Mouse (Mus musculus): ENCODE results near the gene Zbtb14. TPM values are rescaled to one million over a fixed set of nuclear protein-coding genes. Genes with fewer than 3 reads are reported as not detected.

Zbtb14 gene
- 25.9 and 28.9 TPM in 2 replicates for polyA plus RNA-seq (2016; fragmentation: Nextera tagmentation; extraction: Ambion mirVana)

DNA sequence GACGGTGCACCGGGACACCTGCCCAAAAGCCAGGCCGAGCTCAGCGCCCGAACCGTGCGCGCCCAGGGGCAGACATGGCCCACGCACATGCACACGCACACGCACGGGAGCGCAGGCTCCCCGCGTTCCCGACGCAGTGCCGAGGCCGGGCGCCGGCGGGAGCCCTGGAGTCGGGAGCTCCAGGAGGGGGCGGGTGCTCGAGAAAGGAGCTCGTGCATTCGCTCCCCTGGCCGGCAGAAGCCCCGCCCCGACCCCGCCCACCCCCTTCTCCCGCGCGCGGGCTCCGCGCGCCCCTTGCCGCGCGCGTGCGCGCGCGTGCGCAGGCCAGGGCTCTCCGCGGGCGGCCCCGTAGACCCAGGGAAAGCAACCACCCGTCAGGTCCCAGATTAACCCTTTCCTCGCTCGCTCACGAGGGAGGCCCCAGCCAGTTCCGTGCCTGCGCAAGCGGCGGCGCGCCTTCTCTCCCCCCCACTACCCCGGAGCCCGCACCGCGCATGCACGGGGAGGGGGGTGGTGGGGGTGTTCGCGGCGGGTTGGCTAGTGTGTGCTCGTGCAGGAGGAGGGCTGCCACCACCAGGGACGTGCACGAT lies at the start of gene Zbtb14:
Gene Zbtb14, plus strand, starts transcription at position 540 of the 590 bp plus-strand sequence.
- peaks cover 19% of the 10 kb centered on the region for H3K36me3 ChIP-seq
- no peaks in the 10 kb centered on the region for H3K9me3 ChIP-seq
- no peaks in the 10 kb centered on the region for H3K27me3 ChIP-seq (ENCODE audit: insufficient read depth, poor library complexity, severe bottlenecking)
- peak; percentile 94 for DNase-seq (ENCODE audit: low spot score)
- H3K4me3 ChIP-seq, result peak within 1 kb of the TSS; percentile 87
- H3K27ac ChIP-seq, result peak within 1 kb of the TSS; percentile 99
- under 1% methylated on average over 68 of the region's 72 CpGs for WGBS
- H3K4me1 ChIP-seq (replicated peaks), result peaks cover 22% of the 10 kb centered on the region

DNA sequence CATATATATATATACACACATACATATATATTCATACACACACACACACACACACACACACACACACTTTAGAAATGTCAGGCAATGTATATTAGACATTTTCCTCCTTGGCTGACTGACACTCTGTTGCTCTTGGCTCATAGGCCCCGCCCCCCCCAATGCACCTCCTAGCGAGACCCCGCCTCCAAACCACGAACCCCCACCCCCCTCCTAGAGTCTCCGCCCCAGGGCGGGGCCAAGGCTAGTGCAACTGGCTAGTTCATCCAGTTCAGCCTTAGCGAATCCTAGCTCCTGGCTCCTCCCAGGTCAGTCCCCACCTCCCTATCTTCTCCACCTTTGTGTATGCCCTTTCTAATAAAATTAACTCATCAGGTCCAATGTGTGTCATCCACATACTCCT lies 36.8 kb upstream of the Zbtb14 start:
- Histone ChIP-seq H3K4me3 (no peak overlapping the region), H3K4me1 (replicated peaks) (no peaks in the 10 kb centered on the region), H3K9me3 (no peaks in the 10 kb centered on the region), H3K36me3 (no peaks in the 10 kb centered on the region), H3K27me3 (ENCODE audit: insufficient read depth, poor library complexity, severe bottlenecking) (no peaks in the 10 kb centered on the region), H3K27ac (no peak overlapping the region)
- no peak for DNase-seq (ENCODE audit: low spot score)
- WGBS, result 92% methylated on average over 7 of the region's 7 CpGs

DNA sequence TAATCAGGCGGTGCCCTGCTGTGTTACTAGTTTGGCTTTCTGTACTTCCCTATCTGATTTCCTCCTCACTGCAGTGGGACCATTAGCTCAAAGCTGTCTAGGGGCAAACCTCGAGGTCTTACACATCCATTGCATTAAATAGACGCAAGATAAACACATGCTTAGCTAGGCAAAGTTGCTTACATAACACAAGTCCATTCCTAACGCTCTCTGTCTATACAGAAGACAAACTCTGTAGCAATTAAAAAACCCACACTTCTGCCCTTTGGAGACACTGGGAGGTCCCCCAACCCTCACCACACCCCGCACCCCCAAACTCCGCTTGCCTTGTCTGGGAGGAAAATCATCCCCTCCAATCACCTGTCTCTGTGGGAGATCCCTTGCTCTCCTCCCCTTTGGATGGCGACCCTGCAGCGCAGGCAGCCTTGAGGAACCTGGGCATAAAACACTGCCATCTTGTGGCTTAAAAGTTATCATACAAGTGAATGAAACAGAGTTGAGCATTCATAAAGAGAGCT lies 33.8 kb upstream of the Zbtb14 start:
- no peak overlapping the region for H3K27ac ChIP-seq
- 26% methylated on average over 8 of the region's 8 CpGs for WGBS
- no peaks in the 10 kb centered on the region for H3K4me1 ChIP-seq (replicated peaks)
- no peak overlapping the region for H3K4me3 ChIP-seq
- DNase-seq (ENCODE audit: low spot score), result peak; percentile 34
- no peaks in the 10 kb centered on the region for H3K36me3 ChIP-seq
- H3K9me3 ChIP-seq, result no peaks in the 10 kb centered on the region
- no peaks in the 10 kb centered on the region for H3K27me3 ChIP-seq (ENCODE audit: insufficient read depth, poor library complexity, severe bottlenecking)

DNA sequence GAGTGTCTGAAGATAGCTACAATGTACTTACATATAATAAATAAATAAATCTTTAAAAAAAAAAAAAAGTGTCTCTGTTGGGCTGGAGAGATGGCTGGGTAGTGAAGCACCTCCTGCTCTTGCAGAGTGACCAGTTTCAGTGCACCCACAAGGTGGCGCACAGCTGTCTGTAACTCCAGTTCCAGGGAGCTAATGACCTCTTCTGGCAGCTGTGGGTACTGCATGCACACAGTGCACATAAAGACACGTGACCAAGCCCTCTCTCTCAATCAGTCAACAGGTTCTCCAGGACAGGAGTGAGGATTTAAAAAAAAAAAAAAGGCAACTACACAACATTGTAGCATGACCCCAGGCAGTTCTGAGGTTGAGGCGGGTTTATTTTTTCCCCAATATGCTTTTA lies 17.8 kb upstream of the Zbtb14 start:
- Histone ChIP-seq H3K36me3 (no peaks in the 10 kb centered on the region), H3K27ac (no peak overlapping the region), H3K27me3 (ENCODE audit: insufficient read depth, poor library complexity, severe bottlenecking) (no peaks in the 10 kb centered on the region), H3K9me3 (0 out of 2 replicates have a peak, but pooled peaks cover 4% of the 10 kb centered on the region), H3K4me1 (replicated peaks) (no peaks in the 10 kb centered on the region), H3K4me3 (no peak overlapping the region)
- WGBS, result 83% methylated on average over 3 of the region's 3 CpGs
- DNase-seq (ENCODE audit: low spot score), result peak; percentile 20

DNA sequence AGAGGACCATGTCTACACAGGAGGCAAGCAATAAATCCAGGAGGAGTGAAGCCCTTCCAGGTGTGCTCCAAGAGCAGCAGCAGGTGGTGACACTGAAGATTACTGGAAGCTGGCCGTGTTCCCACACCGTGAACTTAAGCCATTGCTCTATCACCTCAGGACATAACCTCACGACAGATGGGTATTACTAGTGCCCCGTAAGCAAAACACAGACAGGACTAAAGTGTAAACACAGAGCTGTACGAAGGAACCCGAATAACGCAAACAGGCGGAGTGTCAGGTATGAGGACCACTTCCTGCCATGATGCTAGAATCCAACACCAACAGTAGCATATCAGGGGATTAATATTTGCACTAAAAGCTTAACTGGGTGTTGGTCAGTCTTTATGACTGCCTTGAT lies 2.0 kb upstream of the Zbtb14 start:
- no peak overlapping the region for H3K27ac ChIP-seq
- peaks cover 19% of the 10 kb centered on the region for H3K4me1 ChIP-seq (replicated peaks)
- no peak for DNase-seq (ENCODE audit: low spot score)
- 0 out of 2 replicates have a peak, but pooled peaks cover 1% of the 10 kb centered on the region for H3K36me3 ChIP-seq
- no peak overlapping the region for H3K4me3 ChIP-seq
- H3K9me3 ChIP-seq, result no peaks in the 10 kb centered on the region
- 89% methylated on average over 8 of the region's 8 CpGs for WGBS
- H3K27me3 ChIP-seq (ENCODE audit: insufficient read depth, poor library complexity, severe bottlenecking), result no peaks in the 10 kb centered on the region

DNA sequence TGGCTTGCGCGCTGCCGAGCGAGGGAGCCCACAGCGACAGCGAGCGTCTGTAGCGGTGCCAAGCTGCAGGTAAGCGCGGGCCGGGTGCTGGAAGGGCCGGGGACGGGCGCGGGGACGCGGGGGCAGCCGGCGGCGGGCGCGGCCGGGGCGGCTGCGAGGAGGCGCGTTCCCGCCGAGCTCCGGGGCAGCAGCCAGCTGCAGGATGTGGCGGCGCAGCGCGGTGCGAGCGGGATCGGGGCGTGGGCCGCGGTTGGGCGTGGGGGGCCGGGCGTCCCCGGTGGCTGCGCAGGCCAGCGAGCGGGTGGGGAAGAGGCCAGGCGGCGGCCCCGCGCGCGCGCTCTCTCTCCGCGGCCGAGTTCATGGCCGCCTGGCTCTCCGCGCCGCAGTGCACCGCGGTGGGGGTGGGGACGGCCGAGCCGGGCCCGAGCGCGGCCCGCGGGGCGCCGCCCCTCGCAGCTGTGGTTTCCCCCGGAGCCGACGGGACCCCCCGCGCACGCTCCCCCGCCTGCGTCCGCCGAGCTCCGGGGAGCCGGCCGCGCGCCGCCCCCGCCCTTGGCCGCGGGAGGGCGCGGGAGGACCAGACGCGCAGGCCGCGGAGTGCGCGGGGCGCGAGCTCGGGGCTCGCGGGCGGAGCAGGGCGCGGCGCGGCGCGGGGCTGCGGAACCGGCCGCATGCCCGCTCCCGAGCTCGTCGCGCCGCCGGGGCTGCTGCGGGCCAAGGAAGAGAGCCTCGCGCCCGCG lies 521 bp downstream of the Zbtb14 start:
- under 1% methylated on average over 126 of the region's 128 CpGs for WGBS
- no peaks in the 10 kb centered on the region for H3K9me3 ChIP-seq
- H3K27ac ChIP-seq, result peak overlapping the region; percentile 99
- peak overlapping the region; percentile 87 for H3K4me3 ChIP-seq
- peaks cover 26% of the 10 kb centered on the region for H3K36me3 ChIP-seq
- H3K4me1 ChIP-seq (replicated peaks), result peaks cover 22% of the 10 kb centered on the region
- no peaks in the 10 kb centered on the region for H3K27me3 ChIP-seq (ENCODE audit: insufficient read depth, poor library complexity, severe bottlenecking)
- DNase-seq (ENCODE audit: low spot score), result peak; percentile 73

DNA sequence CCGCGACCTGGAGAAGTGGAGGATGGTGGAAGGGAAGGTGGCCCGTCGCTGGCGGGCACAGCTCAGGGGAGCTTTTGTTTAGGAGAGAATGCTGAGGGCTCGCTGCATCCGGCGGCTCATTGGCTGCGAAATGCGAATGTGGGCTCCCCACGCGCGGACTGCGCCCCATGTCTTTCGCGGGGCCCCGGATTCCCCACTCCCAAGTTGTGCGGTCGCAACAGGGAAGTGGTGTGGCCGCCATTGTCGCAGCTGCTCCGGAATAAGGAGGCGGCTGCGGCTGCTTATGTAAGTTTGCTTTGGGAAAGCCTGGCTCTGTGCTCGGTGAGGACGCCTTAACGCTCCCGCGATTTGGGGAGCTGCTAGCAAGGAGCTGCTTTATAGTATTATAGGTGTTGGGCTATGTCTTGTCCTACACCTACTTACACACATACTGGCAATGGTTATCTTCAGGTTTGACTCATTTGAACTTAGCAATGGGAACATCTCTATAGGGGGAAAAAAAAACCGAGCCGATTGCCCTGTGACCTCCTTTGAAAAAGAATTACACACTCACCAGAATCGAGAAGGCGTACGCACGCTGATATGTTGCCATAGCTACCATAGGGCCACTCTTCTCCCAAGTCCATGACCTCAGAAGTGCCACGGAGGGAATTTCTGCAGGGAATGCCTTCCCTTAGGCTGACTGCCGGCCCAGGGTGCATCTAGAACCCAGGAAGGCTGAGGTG lies 1.3 kb downstream of the Zbtb14 start:
- H3K4me1 ChIP-seq (replicated peaks), result peaks cover 22% of the 10 kb centered on the region
- H3K4me3 ChIP-seq, result peak overlapping the region; percentile 87
- no peaks in the 10 kb centered on the region for H3K27me3 ChIP-seq (ENCODE audit: insufficient read depth, poor library complexity, severe bottlenecking)
- no peaks in the 10 kb centered on the region for H3K9me3 ChIP-seq
- peak; percentile 68 for DNase-seq (ENCODE audit: low spot score)
- H3K36me3 ChIP-seq, result peaks cover 28% of the 10 kb centered on the region
- H3K27ac ChIP-seq, result peak overlapping the region; percentile 99
- WGBS, result under 1% methylated on average over 37 of the region's 37 CpGs

DNA sequence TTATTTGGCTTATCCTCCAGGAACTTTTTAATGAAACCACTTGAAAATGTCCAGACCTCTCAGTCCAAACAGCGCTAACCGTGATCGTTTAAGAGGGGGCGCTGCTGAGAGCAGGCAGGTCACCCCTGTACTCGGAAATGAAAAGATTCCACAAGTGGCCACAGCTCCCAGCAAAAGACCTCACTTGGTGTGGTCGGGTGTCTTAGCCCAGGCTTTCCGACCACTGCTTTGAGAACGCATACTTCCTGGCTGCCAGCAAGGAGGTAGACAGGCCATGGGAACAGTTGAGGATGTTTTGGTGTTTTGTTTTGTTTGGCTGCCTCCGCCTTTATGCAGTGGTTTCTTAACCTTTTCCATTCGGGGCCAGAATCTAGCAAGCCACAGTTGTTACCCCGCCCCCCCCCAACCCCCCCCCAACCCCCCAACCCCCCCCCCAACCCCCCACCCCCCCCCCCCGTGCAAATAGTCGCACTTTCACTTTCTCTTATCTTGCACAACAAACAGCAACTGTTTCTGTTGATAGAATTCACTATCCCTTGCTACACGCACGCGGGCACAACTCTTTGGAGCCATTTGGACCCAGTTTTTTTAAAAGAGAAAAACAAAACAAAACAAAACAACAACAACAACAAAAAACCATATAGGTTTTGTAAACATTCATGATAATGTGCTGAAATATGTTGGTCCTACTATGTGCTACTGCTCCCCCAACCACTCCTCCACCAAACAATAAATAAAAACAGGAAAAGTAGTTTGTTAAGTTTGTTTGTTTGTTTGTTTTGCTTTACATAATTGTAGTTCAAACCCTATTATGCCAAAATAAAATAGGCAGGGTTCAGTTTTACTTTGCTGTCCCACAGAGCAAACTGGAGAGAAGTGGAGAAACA lies 13.5 kb downstream of the Zbtb14 start:
- H3K27ac ChIP-seq, result no peak overlapping the region
- no peaks in the 10 kb centered on the region for H3K9me3 ChIP-seq
- no peaks in the 10 kb centered on the region for H3K27me3 ChIP-seq (ENCODE audit: insufficient read depth, poor library complexity, severe bottlenecking)
- H3K36me3 ChIP-seq, result peaks cover 4% of the 10 kb centered on the region
- 0 out of 2 replicates have a peak, but pooled peaks cover 3% of the 10 kb centered on the region for H3K4me1 ChIP-seq (replicated peaks)
- no peak for DNase-seq (ENCODE audit: low spot score)
- no peak overlapping the region for H3K4me3 ChIP-seq
- WGBS, result 33% methylated on average over 15 of the region's 16 CpGs

DNA sequence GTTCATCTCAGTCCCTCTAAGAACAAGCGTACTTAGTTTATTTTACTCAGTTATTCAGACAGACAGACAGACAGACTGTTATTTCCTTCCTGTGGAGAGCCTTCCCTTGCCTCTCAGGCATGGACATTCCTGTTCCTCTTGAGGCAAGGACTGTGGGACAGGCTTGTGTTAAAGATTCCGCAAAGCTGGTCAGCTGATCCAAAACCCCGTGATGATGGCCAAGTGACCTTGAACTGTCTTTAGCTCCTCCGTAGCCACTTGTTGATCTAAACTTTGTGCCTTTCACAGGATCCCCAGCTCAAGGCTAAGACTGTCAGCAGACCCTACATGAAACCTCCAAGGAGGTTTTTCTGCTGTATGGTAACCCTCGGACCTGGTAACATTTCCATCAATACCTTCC lies 14.3 kb downstream of the Zbtb14 start:
- no peaks in the 10 kb centered on the region for H3K36me3 ChIP-seq
- no peak overlapping the region for H3K27ac ChIP-seq
- no peaks in the 10 kb centered on the region for H3K27me3 ChIP-seq (ENCODE audit: insufficient read depth, poor library complexity, severe bottlenecking)
- WGBS, result 71% methylated on average over 5 of the region's 5 CpGs
- DNase-seq (ENCODE audit: low spot score), result no peak
- H3K4me3 ChIP-seq, result no peak overlapping the region
- H3K9me3 ChIP-seq, result no peaks in the 10 kb centered on the region
- 0 out of 2 replicates have a peak, but pooled peaks cover 3% of the 10 kb centered on the region for H3K4me1 ChIP-seq (replicated peaks)

DNA sequence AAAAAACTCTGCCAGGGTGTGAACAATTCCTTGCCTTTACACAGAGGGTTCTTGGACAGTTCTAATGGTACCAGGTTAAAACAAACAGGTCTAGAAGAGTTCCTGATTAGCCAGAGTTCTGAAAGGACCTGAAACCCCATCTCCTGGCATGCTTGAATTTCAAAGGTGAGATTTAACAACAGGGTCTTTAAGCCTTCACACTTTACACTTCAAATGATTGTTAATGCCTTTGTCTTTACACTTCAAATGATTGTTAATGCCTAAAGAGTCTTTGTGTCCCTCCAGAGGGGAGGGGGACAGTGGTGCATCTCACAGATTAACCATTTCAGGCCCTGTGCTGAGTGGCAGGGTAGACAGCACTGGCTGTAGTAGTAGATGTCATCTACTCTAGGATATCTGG lies 15.2 kb downstream of the Zbtb14 start:
- H3K27ac ChIP-seq, result no peak overlapping the region
- H3K36me3 ChIP-seq, result no peaks in the 10 kb centered on the region
- no peak for DNase-seq (ENCODE audit: low spot score)
- H3K4me3 ChIP-seq, result no peak overlapping the region
- H3K4me1 ChIP-seq (replicated peaks), result 0 out of 2 replicates have a peak, but pooled peaks cover 3% of the 10 kb centered on the region
- no peaks in the 10 kb centered on the region for H3K9me3 ChIP-seq
- H3K27me3 ChIP-seq (ENCODE audit: insufficient read depth, poor library complexity, severe bottlenecking), result no peaks in the 10 kb centered on the region

DNA sequence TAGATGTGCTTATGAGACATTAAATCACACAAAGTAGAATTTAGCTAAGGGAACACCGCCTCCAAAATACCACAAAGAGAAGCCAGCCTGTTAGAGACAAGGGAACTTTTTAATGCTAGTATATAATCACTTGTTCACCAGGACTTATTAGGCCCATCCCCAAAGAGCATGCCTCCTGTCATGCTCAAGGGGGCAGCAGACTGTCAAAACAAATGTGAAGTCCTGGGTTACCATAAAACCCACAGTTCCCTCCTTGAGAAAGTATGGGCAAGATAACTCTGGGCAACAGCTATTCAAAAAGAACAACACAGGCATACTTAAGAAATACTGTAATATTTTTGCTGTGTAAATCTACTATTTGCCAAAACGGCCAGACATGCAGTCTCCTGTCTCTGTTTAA lies 18.3 kb downstream of the Zbtb14 start:
- Histone ChIP-seq H3K36me3 (no peaks in the 10 kb centered on the region), H3K27me3 (ENCODE audit: insufficient read depth, poor library complexity, severe bottlenecking) (no peaks in the 10 kb centered on the region), H3K27ac (no peak overlapping the region), H3K4me3 (no peak overlapping the region), H3K9me3 (no peaks in the 10 kb centered on the region), H3K4me1 (replicated peaks) (0 out of 2 replicates have a peak, but pooled peaks cover 1% of the 10 kb centered on the region)
- no peak for DNase-seq (ENCODE audit: low spot score)
- WGBS, result 83% methylated on average over 2 of the region's 2 CpGs

DNA sequence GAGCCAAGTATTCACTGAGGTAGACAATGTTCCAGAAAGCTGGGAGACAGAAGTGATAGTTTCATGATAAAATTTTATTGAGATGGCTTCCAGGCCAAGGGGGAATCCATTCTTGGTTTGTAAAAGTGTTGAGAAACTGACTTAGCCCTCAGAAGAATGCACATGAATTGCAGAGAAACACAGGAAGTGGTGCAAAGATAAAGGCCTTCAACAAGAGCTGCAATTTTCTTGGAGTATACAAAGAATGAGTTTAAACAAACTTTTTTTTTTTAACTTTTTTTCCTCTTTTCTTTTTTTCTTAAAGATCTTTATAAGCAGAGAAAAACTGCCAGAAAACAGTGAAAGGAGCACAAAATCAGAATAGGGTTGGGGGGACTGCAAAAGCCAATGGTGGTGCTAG lies 33.3 kb downstream of the Zbtb14 start:
- DNase-seq (ENCODE audit: low spot score), result no peak
- H3K4me1 ChIP-seq (replicated peaks), result peaks cover 14% of the 10 kb centered on the region
- peak overlapping the region; percentile 80 for H3K4me3 ChIP-seq
- H3K9me3 ChIP-seq, result no peaks in the 10 kb centered on the region
- no peaks in the 10 kb centered on the region for H3K27me3 ChIP-seq (ENCODE audit: insufficient read depth, poor library complexity, severe bottlenecking)
- peak overlapping the region; percentile 98; the same call in 1 of the 2 replicates for H3K27ac ChIP-seq
- no peaks in the 10 kb centered on the region for H3K36me3 ChIP-seq
